Mouse (Mus musculus) monocyte, adult 2 months (primary cell): ENCODE measurements around the gene Slc16a12.
"Not testable (repeated sequence)": the region's sequence is repeated elsewhere in the genome, so short reads cannot be mapped to it uniquely, and the experiment has no call there.

Source experiments
- DNase-seq, 2 experiments: peaks; one replicate each; pipeline ENCODE4 v3.0.0; 2022; ENCODE audit warnings: low spot score in 2 of 2, low read depth in 1 of 2

Slc16a12 gene

GRCm38 (mm10) chr19:34678428-34678827 is 68.7 kb downstream of the Slc16a12 start:
- DNase-seq: no peak

GRCm38 (mm10) chr19:34673476-34673875 is 73.6 kb downstream of the Slc16a12 start:
- no peak for DNase-seq

GRCm38 (mm10) chr19:34666127-34666526 is 81.0 kb downstream of the Slc16a12 start:
- peak in 1 of 2 experiments; percentile 26 for DNase-seq

- no peak for DNase-seq
Measured at GRCm38 (mm10) chr19:34662740-34663139, 84.3 kb downstream of the Slc16a12 start.

GRCm38 (mm10) chr19:34662067-34662507 is 85.0 kb downstream of the Slc16a12 start:
- DNase-seq: no peak

- DNase-seq: no peak
Measured at GRCm38 (mm10) chr19:34656511-34657298, 90.4 kb downstream of the Slc16a12 start.

- DNase-seq: no peak
Measured at GRCm38 (mm10) chr19:34655227-34655805, 91.8 kb downstream of the Slc16a12 start.

GRCm38 (mm10) chr19:34650997-34651396 is 96.1 kb downstream of the Slc16a12 start:
- no peak for DNase-seq

- no peak for DNase-seq
Measured at GRCm38 (mm10) chr19:34650276-34650675, 96.8 kb downstream of the Slc16a12 start.

GRCm38 (mm10) chr19:34647630-34648029 is 99.5 kb downstream of the Slc16a12 start:
- not testable (repeated sequence) for DNase-seq

GRCm38 (mm10) chr19:34642616-34643015 is 104.5 kb downstream of the Slc16a12 start:
- no peak for DNase-seq

GRCm38 (mm10) chr19:34640623-34641022 is 106.5 kb downstream of the Slc16a12 start, which contains the start of the genes Ifit1bl2 and Ifit1:
Gene Ifit1bl2 (minus strand): TSS chr19:34640743.
Gene Ifit1 (plus strand): TSS chr19:34640871.
- DNase-seq: no peak

GRCm38 (mm10) chr19:34636933-34637557 is 110.0 kb downstream of the Slc16a12 start:
- peak in 1 of 2 experiments; percentile 10 for DNase-seq

- no peak for DNase-seq
Measured at GRCm38 (mm10) chr19:34633484-34633883, 113.6 kb downstream of the Slc16a12 start.

GRCm38 (mm10) chr19:34631487-34631886 is 115.6 kb downstream of the Slc16a12 start:
- no peak for DNase-seq

- DNase-seq: no peak
Measured at GRCm38 (mm10) chr19:34627496-34627895, 119.6 kb downstream of the Slc16a12 start.

- no peak for DNase-seq
Measured at GRCm38 (mm10) chr19:34624663-34625062, 122.4 kb downstream of the Slc16a12 start.

- no peak for DNase-seq
Measured at GRCm38 (mm10) chr19:34623781-34624180, 123.3 kb downstream of the Slc16a12 start.

- DNase-seq: no peak
Measured at GRCm38 (mm10) chr19:34620871-34621270, 126.2 kb downstream of the Slc16a12 start.
